Comparison of ENCODE assay signal across 20 mouse cellular contexts in genomic region chr2:114066226-114066625, GRCm38 (mm10). TPM values are rescaled to one million over a fixed set of nuclear protein-coding genes. Genes with fewer than 3 reads are reported as not detected.
"Had no signal": no experiment of that assay in that cellular context is flagged by ENCODE, and none has a peak within 500 bp of the region (broad histone marks: within the 10 kb centered on the region; RNA-seq: fewer than 3 reads in every experiment).

No protein-coding gene starts in this region.

- DNase-seq: gastrocnemius, adult 2 months; gastrocnemius, postnatal 10 days; gastrocnemius, postnatal 25 days; heart, postnatal 10 days; heart, postnatal 4 days; kidney, adult 18-20 months; kidney, adult 8-10 months; kidney, postnatal 25 days; kidney, postnatal 4 days; liver; liver, embryonic 13.5 days had no signal

RNA-seq across cellular contexts. Expression of gene Actc1, which starts 12.9 kb away (rescaled TPM):
- total RNA-seq: granulocyte monocyte progenitor cell, adult 5-6 weeks; layer of hippocampus, adult 2 months; layer of hippocampus, postnatal 10 days; layer of hippocampus, postnatal 25 days; left cerebral cortex, adult 2 months; left cerebral cortex, postnatal 14 days; left cerebral cortex, postnatal 36 days had no signal

RNA-seq across cellular contexts. Expression of gene Gjd2, which starts 52.8 kb away (rescaled TPM):
- total RNA-seq: gastrocnemius, adult 2 months; gastrocnemius, postnatal 10 days; gastrocnemius, postnatal 25 days; granulocyte monocyte progenitor cell, adult 5-6 weeks; heart, adult 8-10 months; heart, postnatal 10 days; heart, postnatal 25 days; heart, postnatal 4 days had no signal
